Mouse (Mus musculus): Measurements from ENCODE around the gene Tenm2.

DNA sequence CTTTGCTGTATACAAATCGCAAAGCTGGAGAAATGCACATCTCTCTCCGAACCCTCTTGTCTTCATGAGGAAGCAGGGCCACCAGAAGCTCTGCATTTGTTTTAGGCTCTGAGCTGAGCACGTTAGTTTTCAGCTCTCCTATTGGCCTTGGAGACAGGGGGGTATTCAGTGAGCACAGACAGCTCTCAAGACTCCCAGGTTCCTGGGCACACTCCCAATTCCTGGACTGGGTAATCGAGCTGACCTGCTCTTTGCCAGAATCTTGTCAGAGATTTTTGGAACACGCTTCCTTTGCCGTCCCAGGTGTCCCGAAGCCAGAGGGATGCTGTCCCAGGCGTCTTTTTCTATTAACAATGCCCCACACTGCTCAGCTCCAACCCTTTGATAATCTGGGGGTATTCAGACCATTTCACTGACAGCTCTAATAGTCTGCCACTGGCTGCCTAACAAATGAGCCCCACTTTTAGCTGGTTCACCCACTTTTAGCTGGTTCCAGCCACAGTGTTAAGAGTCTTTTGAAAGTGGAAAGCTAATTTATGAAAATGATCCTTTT lies 1161.7 kb downstream of the Tenm2 start:
- TF ChIP-seq CTCF (IDR thresholded peaks at IDR 0.05; ENCODE audit: control insufficient read depth, insufficient read depth, insufficient replicate concordance, low read depth, low read length) (no peak), POLR2A (IDR thresholded peaks at IDR 0.05; ENCODE audit: control insufficient read depth, low read depth, low read length) (no peak)

All from testis, adult 2 months (tissue).